Mouse (Mus musculus): ENCODE data around the gene Rai2. TPM values are rescaled to one million over a fixed set of nuclear protein-coding genes. Genes with fewer than 3 reads are reported as not detected.

Gene Rai2
- total RNA-seq, 1 experiment = not detected

- Histone ChIP-seq H3K4me1 (ENCODE audit: control insufficient read depth in 2 of 2, insufficient read depth in 2 of 2, low read length in 2 of 2, poor library complexity in 1 of 2) (no peaks in the 10 kb centered on the region), H3K36me3 (ENCODE audit: control insufficient read depth, insufficient read depth, low read length, poor library complexity, severe bottlenecking) (no peaks in the 10 kb centered on the region), H3K9me3 (ENCODE audit: control insufficient read depth, insufficient read depth, low read depth, low read length) (no peaks in the 10 kb centered on the region), H3K27ac (ENCODE audit: insufficient read depth, low read depth, low read length, poor library complexity, severe bottlenecking) (no peak overlapping the region), H3K9ac (ENCODE audit: insufficient read depth, low read depth, low read length, poor library complexity, severe bottlenecking) (no peak overlapping the region), H3K4me3 (ENCODE audit: insufficient read depth in 1 of 2, low read depth in 1 of 2, low read length in 2 of 2, poor library complexity in 1 of 2, severe bottlenecking in 1 of 2) (no peak overlapping the region)
- in situ Hi-C loops (cut with MboI; ENCODE audit: low sequenced_read_pairs in 2 of 2, unreplicated experiment in 2 of 2) = no loop called here
- DNase-seq (ENCODE audit: low read depth, low spot score) = no peak
- TF ChIP-seq HCFC1 (IDR thresholded peaks at IDR 0.05; ENCODE audit: borderline replicate concordance, insufficient read depth, low read length) (no peak), CHD2 (IDR thresholded peaks at IDR 0.05; ENCODE audit: low read depth, low read length) (no peak), ZC3H11A (IDR thresholded peaks at IDR 0.05; ENCODE audit: borderline replicate concordance, low read depth, low read length) (no peak), ZNF384 (IDR thresholded peaks at IDR 0.05; ENCODE audit: low read depth, low read length) (no peak), MAFK (IDR thresholded peaks at IDR 0.05; ENCODE audit: insufficient read depth, low read depth, low read length) (no peak)
Measured at GRCm38 (mm10) chrX:161743080-161743479, 26.2 kb downstream of the Rai2 start.

- TF ChIP-seq MAFK (IDR thresholded peaks at IDR 0.05; ENCODE audit: insufficient read depth, low read depth, low read length) (no peak), HCFC1 (IDR thresholded peaks at IDR 0.05; ENCODE audit: borderline replicate concordance, insufficient read depth, low read length) (no peak), ZNF384 (IDR thresholded peaks at IDR 0.05; ENCODE audit: low read depth, low read length) (no peak), CHD2 (IDR thresholded peaks at IDR 0.05; ENCODE audit: low read depth, low read length) (no peak), ZC3H11A (IDR thresholded peaks at IDR 0.05; ENCODE audit: borderline replicate concordance, low read depth, low read length) (no peak)
- H3K9me3 ChIP-seq (ENCODE audit: control insufficient read depth, insufficient read depth, low read depth, low read length) = no peaks in the 10 kb centered on the region
- no peak overlapping the region for H3K4me3 ChIP-seq (ENCODE audit: insufficient read depth in 1 of 2, low read depth in 1 of 2, low read length in 2 of 2, poor library complexity in 1 of 2, severe bottlenecking in 1 of 2)
- H3K9ac ChIP-seq (ENCODE audit: insufficient read depth, low read depth, low read length, poor library complexity, severe bottlenecking) = no peak overlapping the region
- no peak for DNase-seq (ENCODE audit: low read depth, low spot score)
- no peaks in the 10 kb centered on the region for H3K4me1 ChIP-seq (ENCODE audit: control insufficient read depth in 2 of 2, insufficient read depth in 2 of 2, low read length in 2 of 2, poor library complexity in 1 of 2)
- H3K27ac ChIP-seq (ENCODE audit: insufficient read depth, low read depth, low read length, poor library complexity, severe bottlenecking) = no peak overlapping the region
- in situ Hi-C loops (cut with MboI; ENCODE audit: low sequenced_read_pairs in 2 of 2, unreplicated experiment in 2 of 2) = no loop called here
- no peaks in the 10 kb centered on the region for H3K36me3 ChIP-seq (ENCODE audit: control insufficient read depth, insufficient read depth, low read length, poor library complexity, severe bottlenecking)
Measured at GRCm38 (mm10) chrX:161745296-161745695, 28.4 kb downstream of the Rai2 start.

GRCm38 (mm10) chrX:161747337-161747736 is 30.5 kb downstream of the Rai2 start:
- TF ChIP-seq ZC3H11A (IDR thresholded peaks at IDR 0.05; ENCODE audit: borderline replicate concordance, low read depth, low read length) (no peak), ZNF384 (IDR thresholded peaks at IDR 0.05; ENCODE audit: low read depth, low read length) (no peak), MAFK (IDR thresholded peaks at IDR 0.05; ENCODE audit: insufficient read depth, low read depth, low read length) (no peak), CHD2 (IDR thresholded peaks at IDR 0.05; ENCODE audit: low read depth, low read length) (no peak), HCFC1 (IDR thresholded peaks at IDR 0.05; ENCODE audit: borderline replicate concordance, insufficient read depth, low read length) (no peak)
- no peak for DNase-seq (ENCODE audit: low read depth, low spot score)
- no peak overlapping the region for H3K4me3 ChIP-seq (ENCODE audit: insufficient read depth in 1 of 2, low read depth in 1 of 2, low read length in 2 of 2, poor library complexity in 1 of 2, severe bottlenecking in 1 of 2)

GRCm38 (mm10) chrX:161753514-161753913 is 36.6 kb downstream of the Rai2 start:
- Histone ChIP-seq H3K36me3 (ENCODE audit: control insufficient read depth, insufficient read depth, low read length, poor library complexity, severe bottlenecking) (no peaks in the 10 kb centered on the region), H3K4me3 (ENCODE audit: insufficient read depth in 1 of 2, low read depth in 1 of 2, low read length in 2 of 2, poor library complexity in 1 of 2, severe bottlenecking in 1 of 2) (no peak overlapping the region), H3K27ac (ENCODE audit: insufficient read depth, low read depth, low read length, poor library complexity, severe bottlenecking) (no peak overlapping the region), H3K9ac (ENCODE audit: insufficient read depth, low read depth, low read length, poor library complexity, severe bottlenecking) (no peak overlapping the region), H3K4me1 (ENCODE audit: control insufficient read depth in 2 of 2, insufficient read depth in 2 of 2, low read length in 2 of 2, poor library complexity in 1 of 2) (no peaks in the 10 kb centered on the region), H3K9me3 (ENCODE audit: control insufficient read depth, insufficient read depth, low read depth, low read length) (no peaks in the 10 kb centered on the region)
- TF ChIP-seq HCFC1 (IDR thresholded peaks at IDR 0.05; ENCODE audit: borderline replicate concordance, insufficient read depth, low read length) = no peak
- TF ChIP-seq MAFK (IDR thresholded peaks at IDR 0.05; ENCODE audit: insufficient read depth, low read depth, low read length) = no peak
- no peak for TF ChIP-seq CHD2 (IDR thresholded peaks at IDR 0.05; ENCODE audit: low read depth, low read length)
- no peak for TF ChIP-seq ZNF384 (IDR thresholded peaks at IDR 0.05; ENCODE audit: low read depth, low read length)
- TF ChIP-seq ZC3H11A (IDR thresholded peaks at IDR 0.05; ENCODE audit: borderline replicate concordance, low read depth, low read length) = no peak
- DNase-seq (ENCODE audit: low read depth, low spot score) = no peak
- in situ Hi-C loops (cut with MboI; ENCODE audit: low sequenced_read_pairs in 2 of 2, unreplicated experiment in 2 of 2) = no loop called here

More at GRCm38 (mm10) chrX:161747337-161747736, 30.5 kb downstream of the Rai2 start:
- H3K9ac ChIP-seq (ENCODE audit: insufficient read depth, low read depth, low read length, poor library complexity, severe bottlenecking) = no peak overlapping the region
- no peaks in the 10 kb centered on the region for H3K4me1 ChIP-seq (ENCODE audit: control insufficient read depth in 2 of 2, insufficient read depth in 2 of 2, low read length in 2 of 2, poor library complexity in 1 of 2)
- H3K9me3 ChIP-seq (ENCODE audit: control insufficient read depth, insufficient read depth, low read depth, low read length) = no peaks in the 10 kb centered on the region
- in situ Hi-C loops (cut with MboI; ENCODE audit: low sequenced_read_pairs in 2 of 2, unreplicated experiment in 2 of 2) = no loop called here
- no peaks in the 10 kb centered on the region for H3K36me3 ChIP-seq (ENCODE audit: control insufficient read depth, insufficient read depth, low read length, poor library complexity, severe bottlenecking)
- H3K27ac ChIP-seq (ENCODE audit: insufficient read depth, low read depth, low read length, poor library complexity, severe bottlenecking) = no peak overlapping the region

Data from ES-E14 (cell line).